Mouse (Mus musculus): ENCODE data around the gene Il22ra2.

Gene Il22ra2

GRCm38 (mm10) chr10:19621408-19622048, at the start of gene Il22ra2:
TSS of gene Il22ra2 (plus strand) at chr10:19621998.
- DNase-seq (ENCODE audit: low read depth): no peak

- DNase-seq (ENCODE audit: low read depth): no peak
These were observed 44.2 kb upstream of the Il22ra2 start for GRCm38 (mm10) chr10:19577571-19577970.

- no peak for DNase-seq (ENCODE audit: low read depth)
These were observed 43.8 kb upstream of the Il22ra2 start for GRCm38 (mm10) chr10:19578001-19578400.

GRCm38 (mm10) chr10:19578409-19578986, 43.3 kb upstream of the Il22ra2 start:
- DNase-seq (ENCODE audit: low read depth): no peak

- no peak for DNase-seq (ENCODE audit: low read depth)
These were observed 41.1 kb upstream of the Il22ra2 start for GRCm38 (mm10) chr10:19580660-19581059.

- no peak for DNase-seq (ENCODE audit: low read depth)
These were observed 39.8 kb upstream of the Il22ra2 start for GRCm38 (mm10) chr10:19581844-19582582.

GRCm38 (mm10) chr10:19582806-19583430, 38.9 kb upstream of the Il22ra2 start:
- DNase-seq (ENCODE audit: low read depth): no peak

GRCm38 (mm10) chr10:19584064-19584463, 37.7 kb upstream of the Il22ra2 start:
- no peak for DNase-seq (ENCODE audit: low read depth)

GRCm38 (mm10) chr10:19584846-19585245, 37.0 kb upstream of the Il22ra2 start:
- no peak for DNase-seq (ENCODE audit: low read depth)

GRCm38 (mm10) chr10:19585860-19586259, 35.9 kb upstream of the Il22ra2 start:
- no peak for DNase-seq (ENCODE audit: low read depth)

- DNase-seq (ENCODE audit: low read depth): no peak
These were observed 34.5 kb upstream of the Il22ra2 start for GRCm38 (mm10) chr10:19587281-19587680.

- no peak for DNase-seq (ENCODE audit: low read depth)
These were observed 32.2 kb upstream of the Il22ra2 start for GRCm38 (mm10) chr10:19589626-19590025.

- no peak for DNase-seq (ENCODE audit: low read depth)
These were observed 30.5 kb upstream of the Il22ra2 start for GRCm38 (mm10) chr10:19591286-19591640.

- DNase-seq (ENCODE audit: low read depth): peak; percentile 99
These were observed 30.0 kb upstream of the Il22ra2 start, which contains the start of gene Ifngr1 for GRCm38 (mm10) chr10:19591641-19592441. TSS of gene Ifngr1 (plus strand) at chr10:19591949.

GRCm38 (mm10) chr10:19592556-19592955, 29.2 kb upstream of the Il22ra2 start:
- no peak for DNase-seq (ENCODE audit: low read depth)

- no peak for DNase-seq (ENCODE audit: low read depth)
These were observed 28.5 kb upstream of the Il22ra2 start for GRCm38 (mm10) chr10:19593296-19593695.

GRCm38 (mm10) chr10:19594201-19594905, 27.4 kb upstream of the Il22ra2 start:
- DNase-seq (ENCODE audit: low read depth): no peak

- no peak for DNase-seq (ENCODE audit: low read depth)
These were observed 24.9 kb upstream of the Il22ra2 start for GRCm38 (mm10) chr10:19596866-19597265.

GRCm38 (mm10) chr10:19598091-19598490, 23.7 kb upstream of the Il22ra2 start:
- DNase-seq (ENCODE audit: low read depth): no peak

GRCm38 (mm10) chr10:19599331-19600092, 22.3 kb upstream of the Il22ra2 start:
- no peak for DNase-seq (ENCODE audit: low read depth)

- DNase-seq (ENCODE audit: low read depth): no peak
These were observed 21.7 kb upstream of the Il22ra2 start for GRCm38 (mm10) chr10:19600093-19600420.
